Mouse (Mus musculus) CH12.LX (cell line): ENCODE results near the gene Cdk14. TPM values are rescaled to one million over a fixed set of nuclear protein-coding genes. Genes with fewer than 3 reads are reported as not detected.

Experiments used
- DNase-seq: peaks from one replicate; pipeline ENCODE4 v3.0.0-alpha.2; 2013; ENCODE audit errors: extremely low read depth
- H3K27ac ChIP-seq: 2 replicates; pipeline ENCODE4 v1.5.1; 2012; ENCODE audit warnings: low read depth, mild to moderate bottlenecking, control low read depth, moderate library complexity; ENCODE audit not compliant: insufficient read depth
- H3K27me3 ChIP-seq: replicated peaks from 2 replicates; pipeline ENCODE3; 2012; ENCODE audit warnings: inconsistent platforms
- H3K36me3 ChIP-seq, 2 experiments: replicated peaks in 1 of 2; 2 replicates each; pipeline versions ENCODE3 to v1.6.1; 2012; ENCODE audit warnings: inconsistent platforms in 1 of 2, low read length in 1 of 2, mild to moderate bottlenecking in 1 of 2, mixed read lengths in 1 of 2, moderate library complexity in 1 of 2; ENCODE audit not compliant: control insufficient read depth in 1 of 2, insufficient read depth in 1 of 2
- H3K4me1 ChIP-seq, 2 experiments: 2 replicates each; pipeline ENCODE4 v1.6.1; 2012; ENCODE audit warnings: inconsistent platforms in 1 of 2, moderate library complexity in 1 of 2; ENCODE audit not compliant: insufficient read depth in 2 of 2, control insufficient read depth in 1 of 2
- H3K4me2 ChIP-seq: 2 replicates; pipeline ENCODE4 v1.6.1; 2012; ENCODE audit warnings: low read depth, mild to moderate bottlenecking, control low read depth; ENCODE audit not compliant: poor library complexity, insufficient read depth, severe bottlenecking
- H3K4me3 ChIP-seq, 3 experiments: fragments of 150-350 bp in 1 of 3; sonication (generic) in 1 of 3; replicated peaks in 1 of 3; 2 replicates each; pipeline versions ENCODE3 to v1.5.1; 2011 to 2012; ENCODE audit warnings: low read depth in 2 of 3, low read length in 2 of 3, mild to moderate bottlenecking in 2 of 3, moderate library complexity in 2 of 3, control low read depth in 1 of 3, improper control_type of control experiment in 1 of 3, inconsistent platforms in 1 of 3, mixed read lengths in 1 of 3; ENCODE audit not compliant: poor library complexity in 1 of 3
- H3K79me2 ChIP-seq: replicated peaks from 2 replicates; pipeline ENCODE4 v1.6.1; 2012; ENCODE audit warnings: mild to moderate bottlenecking, moderate library complexity; ENCODE audit not compliant: control insufficient read depth, poor library complexity, insufficient read depth, severe bottlenecking; ENCODE audit errors: extremely low read depth
- H3K9ac ChIP-seq: 2 replicates; pipeline ENCODE4 v1.6.1; 2012; ENCODE audit warnings: low read depth, mild to moderate bottlenecking, control low read depth, moderate library complexity; ENCODE audit not compliant: insufficient read depth
- H3K9me3 ChIP-seq: replicated peaks from 2 replicates; pipeline ENCODE3; 2012; ENCODE audit warnings: low read length, inconsistent platforms, mixed read lengths
- BHLHE40 ChIP-seq: IDR thresholded peaks from 2 replicates; pipeline ENCODE4 v1.6.1; 2011; ENCODE audit warnings: mild to moderate bottlenecking, low read depth, low read length, improper control_type of control experiment
- CHD1 ChIP-seq: IDR thresholded peaks from 2 replicates; pipeline ENCODE4 v1.6.1; 2012; ENCODE audit warnings: low read depth, low read length, improper control_type of control experiment, inconsistent platforms
- CHD2 ChIP-seq: IDR thresholded peaks from 2 replicates; pipeline ENCODE4 v1.6.1; 2011; ENCODE audit warnings: low read length, improper control_type of control experiment
- CTCF ChIP-seq, 2 experiments: IDR thresholded peaks in 1 of 2; conservative IDR thresholded peaks in 1 of 2; 2 replicates each; pipeline ENCODE4 v1.5.1; 2011 to 2012; ENCODE audit warnings: low read depth in 2 of 2, low read length in 2 of 2, improper control_type of control experiment in 1 of 2, inconsistent platforms in 1 of 2, mild to moderate bottlenecking in 1 of 2, moderate library complexity in 1 of 2
- E2F4 ChIP-seq: IDR thresholded peaks from 2 replicates; pipeline ENCODE4 v1.6.1; 2011; ENCODE audit warnings: low read depth, low read length, improper control_type of control experiment; ENCODE audit not compliant: insufficient replicate concordance
- ETS1 ChIP-seq: conservative IDR thresholded peaks from 2 replicates; pipeline ENCODE4 v1.6.1; 2012; ENCODE audit warnings: low read depth, mild to moderate bottlenecking, inconsistent platforms, low read length, improper control_type of control experiment, moderate library complexity
- GABPA ChIP-seq: IDR thresholded peaks from 2 replicates; pipeline ENCODE4 v1.6.1; 2012; ENCODE audit warnings: low read depth, low read length, improper control_type of control experiment, inconsistent platforms; ENCODE audit not compliant: insufficient replicate concordance
- HCFC1 ChIP-seq: IDR thresholded peaks from 2 replicates; pipeline ENCODE4 v1.6.1; 2012; ENCODE audit warnings: low read depth, mild to moderate bottlenecking, inconsistent platforms, low read length, improper control_type of control experiment
- IRF4 ChIP-seq: IDR thresholded peaks from 2 replicates; pipeline ENCODE4 v1.6.1; 2014; ENCODE audit warnings: low read depth, mild to moderate bottlenecking, inconsistent platforms, low read length, improper control_type of control experiment
- JUN ChIP-seq: IDR thresholded peaks from 2 replicates; pipeline ENCODE4 v1.6.1; 2011; ENCODE audit warnings: low read depth, mild to moderate bottlenecking, low read length, improper control_type of control experiment, moderate library complexity; ENCODE audit not compliant: insufficient read depth
- JUND ChIP-seq: conservative IDR thresholded peaks from 2 replicates; pipeline ENCODE4 v1.6.1; 2011; ENCODE audit warnings: low read depth, low read length, improper control_type of control experiment
- KAT2A ChIP-seq: IDR thresholded peaks from 2 replicates; pipeline ENCODE4 v1.6.1; 2012; ENCODE audit warnings: low read length, improper control_type of control experiment, inconsistent platforms; ENCODE audit not compliant: insufficient replicate concordance
- MAX ChIP-seq: IDR thresholded peaks from 2 replicates; pipeline ENCODE4 v1.6.1; 2011; ENCODE audit warnings: low read length, improper control_type of control experiment
- MXI1 ChIP-seq: IDR thresholded peaks from 2 replicates; pipeline ENCODE4 v1.6.1; 2011; ENCODE audit warnings: mild to moderate bottlenecking, low read depth, low read length, improper control_type of control experiment
- MYC ChIP-seq: IDR thresholded peaks from 2 replicates; pipeline ENCODE4 v1.6.1; 2011; ENCODE audit warnings: low read depth, mild to moderate bottlenecking, improper control_type of control experiment, low read length
- NELFE ChIP-seq: IDR thresholded peaks from 2 replicates; pipeline ENCODE4 v1.6.1; 2011; ENCODE audit warnings: low read depth, low read length, improper control_type of control experiment
- NRF1 ChIP-seq: IDR thresholded peaks from 2 replicates; pipeline ENCODE4 v1.6.1; 2014; ENCODE audit warnings: low read depth, mild to moderate bottlenecking, inconsistent platforms, low read length, improper control_type of control experiment, moderate library complexity
- POLR2A ChIP-seq: IDR thresholded peaks from 2 replicates; pipeline ENCODE4 v1.6.1; 2011; ENCODE audit warnings: low read depth, mild to moderate bottlenecking, improper control_type of control experiment, low read length
- POLR2AphosphoS2 ChIP-seq: IDR thresholded peaks from 2 replicates; pipeline ENCODE4 v1.6.1; 2011; ENCODE audit warnings: low read depth, low read length, improper control_type of control experiment
- RCOR1 ChIP-seq: conservative IDR thresholded peaks from 2 replicates; pipeline ENCODE4 v1.6.1; 2012; ENCODE audit warnings: low read depth, mild to moderate bottlenecking, inconsistent platforms, low read length, improper control_type of control experiment
- SIN3A ChIP-seq: IDR thresholded peaks from 2 replicates; pipeline ENCODE4 v1.6.1; 2012; ENCODE audit warnings: low read length, improper control_type of control experiment, inconsistent platforms
- SMC3 ChIP-seq: IDR thresholded peaks from 2 replicates; pipeline ENCODE4 v1.6.1; 2011; ENCODE audit warnings: low read depth, low read length, improper control_type of control experiment
- UBTF ChIP-seq: IDR thresholded peaks from 2 replicates; pipeline ENCODE4 v1.6.1; 2012; ENCODE audit warnings: low read depth, mild to moderate bottlenecking, inconsistent platforms, low read length, improper control_type of control experiment, moderate library complexity
- USF2 ChIP-seq: conservative IDR thresholded peaks from 2 replicates; pipeline ENCODE4 v1.6.1; 2011; ENCODE audit warnings: low read depth, low read length, improper control_type of control experiment
- ZKSCAN1 ChIP-seq: IDR thresholded peaks from 2 replicates; pipeline ENCODE4 v1.6.1; 2012; ENCODE audit warnings: low read depth, inconsistent platforms, low read length, improper control_type of control experiment, borderline replicate concordance
- ZMIZ1 ChIP-seq: IDR thresholded peaks from 2 replicates; pipeline ENCODE4 v1.6.1; 2012; ENCODE audit warnings: low read depth, mild to moderate bottlenecking, inconsistent platforms, low read length, improper control_type of control experiment
- dilution Hi-C: fragments of 300-500 bp; cut with MboI; formaldehyde crosslinking; loops from 2 replicates; pipeline ENCODE4 v1.14.3; 2020; ENCODE audit warnings: low sequenced_read_pairs; ENCODE audit not compliant: extremely low pct_unique_long_range_greater_than_20kb, extremely low pct_ligation_motif_present
- in situ Hi-C: fragments of 300-500 bp; cut with MboI; formaldehyde crosslinking; loops from 3 replicates; pipeline ENCODE4 v1.14.3; 2019; ENCODE audit warnings: low sequenced_read_pairs, low pct_ligation_motif_present, low pct_unique_long_range_greater_than_20kb, mixed read lengths
- polyA plus RNA-seq: library from polyadenylated mRNA; unstranded; fragments of >175 nt; gene quantifications from 2 replicates; pipeline ENCODE4 v1.2.1, GENCODE M21; 2012; ENCODE audit warnings: low read depth; ENCODE audit not compliant: insufficient read length
- total RNA-seq, 2 experiments: library from RNA; depleted of rRNA; stranded (reverse); fragments of 300-350 nt in 1 of 2; fragments of >200 nt in 1 of 2; gene quantifications; 2 replicates each; pipeline ENCODE4 v1.2.3; 2012 to 2014

The Cdk14 gene
- total and polyA plus RNA-seq, 3 experiments, result 3.7 to 12.0 (median 8.9) TPM

- Histone ChIP-seq H3K4me1 (no peaks in the 10 kb centered on the region), H3K4me3 (no peak overlapping the region), H3K9me3 (no peaks in the 10 kb centered on the region), H3K79me2 (no peaks in the 10 kb centered on the region; the same call in 1 of the 2 replicates), H3K4me2 (no peak overlapping the region), H3K27ac (no peak overlapping the region), H3K9ac (no peak overlapping the region), H3K36me3 (no peaks in the 10 kb centered on the region), H3K27me3 (no peaks in the 10 kb centered on the region)
- dilution Hi-C loops, result no loop called here
- in situ Hi-C loops, result no loop called here
- DNase-seq, result no peak
- TF ChIP-seq MXI1 (no peak), RCOR1 (no peak), CHD2 (no peak), KAT2A (no peak), CHD1 (no peak), JUN (no peak), SMC3 (no peak), NRF1 (no peak), USF2 (no peak), E2F4 (no peak), JUND (no peak), SIN3A (no peak)
Measured at GRCm38 (mm10) chr5:5300998-5301397, 119.1 kb downstream of the Cdk14 start.

- dilution Hi-C loops, result no loop called here
- Histone ChIP-seq H3K4me2 (no peak overlapping the region), H3K9ac (no peak overlapping the region), H3K4me1 (no peaks in the 10 kb centered on the region), H3K36me3 (no peaks in the 10 kb centered on the region), H3K27me3 (no peaks in the 10 kb centered on the region), H3K9me3 (no peaks in the 10 kb centered on the region), H3K4me3 (no peak overlapping the region), H3K27ac (no peak overlapping the region), H3K79me2 (no peaks in the 10 kb centered on the region; the same call in 1 of the 2 replicates)
- DNase-seq, result no peak
- no peak for TF ChIP-seq JUND
- TF ChIP-seq BHLHE40, result no peak
- no peak for TF ChIP-seq IRF4
- TF ChIP-seq POLR2AphosphoS2, result no peak
- TF ChIP-seq HCFC1, result no peak
- no peak for TF ChIP-seq GABPA
- no peak for TF ChIP-seq MXI1
- TF ChIP-seq POLR2A, result no peak
- no peak for TF ChIP-seq UBTF
- TF ChIP-seq MAX, result no peak
- no peak for TF ChIP-seq CTCF (conservative IDR thresholded peaks at IDR 0.05 in 1 of 2, IDR thresholded peaks at IDR 0.05 in 1 of 2; ENCODE audit: low read depth in 2 of 2, low read length in 2 of 2)
- no peak for TF ChIP-seq ETS1
- no peak for TF ChIP-seq ZMIZ1
- no peak for TF ChIP-seq MYC
- no peak for TF ChIP-seq KAT2A
- TF ChIP-seq ZKSCAN1, result no peak
- TF ChIP-seq NRF1, result no peak
- TF ChIP-seq NELFE, result no peak
- in situ Hi-C loops, result no loop called here
Measured at GRCm38 (mm10) chr5:5300290-5300689, 119.8 kb downstream of the Cdk14 start.
